Mouse (Mus musculus) neutrophil, adult 5-6 weeks (primary cell): ENCODE measurements at regions not wholly inside any gene's neighbourhood (a gene's known extent, or its start where the extent isn't known, plus 50 kb on each side); places are given as distances from the start of the nearest gene placed in this dataset.

Source experiments
- ATAC-seq: fragments of 151-379, 151-347 bp; 2 replicates; pipeline ENCODE4 v1.8.0; 2017; ENCODE audit warnings: mild to moderate bottlenecking, moderate TSS enrichment; ENCODE audit not compliant: insufficient number of reproducible peaks, poor library complexity, low FRiP score, severe bottlenecking; ENCODE audit errors: extremely low read depth

- ATAC-seq, result peak; percentile 72; the same call in 1 of the 2 replicates
These were observed 858.2 kb upstream of the Car8 start for GRCm38 (mm10) chr4:9096809-9097700.

- no peak for ATAC-seq
These were observed 857.4 kb upstream of the Car8 start for GRCm38 (mm10) chr4:9096274-9096673.

DNA sequence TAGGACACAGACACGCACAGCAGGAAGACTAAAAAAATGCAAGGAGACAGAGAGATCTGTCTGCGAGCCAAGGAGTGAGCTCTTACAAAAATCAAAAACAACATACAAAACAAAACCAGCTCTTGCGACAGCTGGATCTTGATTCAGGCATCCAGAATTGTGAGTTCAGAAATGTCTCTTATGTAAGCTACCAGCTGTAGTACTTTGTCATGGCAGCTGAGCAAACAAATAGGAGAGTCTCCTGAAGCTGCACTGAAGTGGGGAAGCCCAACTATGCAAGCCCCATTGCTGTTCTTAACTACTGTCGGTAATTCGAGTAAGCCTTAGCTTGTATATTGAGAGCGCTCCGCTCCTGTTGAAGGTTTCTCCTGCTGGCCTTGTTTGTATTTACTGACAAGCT, 856.8 kb upstream of the Car8 start:
- ATAC-seq, result no peak

DNA sequence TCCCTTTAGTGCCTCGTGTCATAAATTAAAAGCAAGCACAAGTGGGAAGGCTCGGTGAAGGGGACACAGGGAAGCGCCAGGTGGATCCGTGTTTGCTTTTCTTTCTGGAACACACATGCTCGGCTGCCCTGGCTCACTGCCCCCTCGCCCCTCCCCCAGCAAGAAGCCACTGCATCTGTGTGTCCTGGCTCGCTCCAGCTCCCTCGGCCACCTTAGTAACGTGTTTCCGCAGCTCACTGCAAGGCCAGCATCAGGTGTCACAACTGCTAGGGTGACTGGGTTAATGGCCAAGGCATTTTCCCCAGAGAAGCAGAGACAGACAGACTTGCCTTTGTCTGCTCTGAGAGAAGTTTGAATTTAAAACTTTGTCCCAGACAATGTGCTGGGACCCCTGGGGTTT, 855.7 kb upstream of the Car8 start:
- ATAC-seq, result no peak

GRCm38 (mm10) chr4:9094076-9094475, 855.2 kb upstream of the Car8 start:
- no peak for ATAC-seq

- no peak for ATAC-seq
These were observed 844.7 kb upstream of the Car8 start for GRCm38 (mm10) chr4:9083526-9083925.

DNA sequence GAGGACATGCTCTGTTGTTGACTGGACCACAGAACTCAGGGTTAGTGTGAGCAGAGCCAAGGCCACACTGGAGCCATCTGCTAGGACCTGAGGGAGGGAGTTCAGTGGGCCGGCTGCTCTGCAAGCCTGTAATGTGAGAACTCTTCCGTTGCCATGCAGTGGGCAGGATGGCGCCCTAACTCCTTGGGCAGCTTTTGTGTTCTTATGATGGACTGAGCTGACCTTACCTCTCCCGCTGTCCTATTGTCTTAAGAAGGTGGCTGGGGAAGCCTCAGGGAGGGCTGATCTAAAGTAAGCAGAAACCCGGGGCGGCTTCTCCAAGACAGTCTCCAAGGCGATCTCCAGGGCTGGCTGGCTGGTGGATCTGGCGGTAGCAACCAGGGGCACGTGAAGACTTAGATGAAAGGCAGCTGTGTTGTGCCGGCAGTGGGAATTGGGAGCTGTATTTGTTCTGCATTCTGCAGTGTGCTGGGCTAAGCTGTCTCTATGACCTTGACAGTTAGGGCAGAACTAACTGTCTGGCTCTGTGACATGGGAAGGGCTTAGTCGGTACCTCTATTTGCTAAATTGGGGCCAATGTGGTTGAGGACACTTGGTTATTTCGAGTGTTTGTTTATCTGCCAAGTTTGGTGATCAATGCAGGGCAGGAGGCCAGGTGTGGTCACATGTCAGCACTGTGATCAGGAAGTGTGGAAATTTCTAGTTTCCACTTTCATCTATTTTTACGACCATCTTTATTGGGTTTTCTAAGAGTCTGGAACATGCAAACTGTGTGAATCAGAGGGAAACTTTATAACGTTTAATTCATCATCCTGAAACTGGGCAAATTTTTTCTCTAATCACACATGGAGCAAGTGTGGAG, 843.1 kb upstream of the Car8 start:
- ATAC-seq, result no peak

GRCm38 (mm10) chr4:9080821-9081493, 842.1 kb upstream of the Car8 start:
- no peak for ATAC-seq

DNA sequence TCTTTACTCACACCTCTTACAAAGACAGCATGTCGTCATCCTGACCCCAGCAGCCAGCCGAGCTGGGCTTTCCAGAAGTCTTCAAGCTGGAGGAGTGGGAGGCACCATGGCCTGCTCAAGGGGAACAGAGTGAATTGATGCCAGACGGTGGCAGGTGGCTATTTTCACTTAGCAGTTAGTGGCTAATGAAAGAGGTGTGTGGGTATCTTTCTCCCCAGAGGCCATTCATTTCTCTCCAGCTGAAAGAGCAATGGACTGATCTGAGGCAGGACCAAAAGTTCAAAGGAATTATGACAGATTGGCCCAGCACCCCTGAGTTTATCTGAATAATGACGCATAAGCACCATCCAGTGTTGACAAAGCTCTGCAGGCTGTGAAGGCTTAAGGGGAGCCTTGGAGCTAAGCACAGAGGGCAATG, 841.0 kb upstream of the Car8 start:
- ATAC-seq, result no peak

DNA sequence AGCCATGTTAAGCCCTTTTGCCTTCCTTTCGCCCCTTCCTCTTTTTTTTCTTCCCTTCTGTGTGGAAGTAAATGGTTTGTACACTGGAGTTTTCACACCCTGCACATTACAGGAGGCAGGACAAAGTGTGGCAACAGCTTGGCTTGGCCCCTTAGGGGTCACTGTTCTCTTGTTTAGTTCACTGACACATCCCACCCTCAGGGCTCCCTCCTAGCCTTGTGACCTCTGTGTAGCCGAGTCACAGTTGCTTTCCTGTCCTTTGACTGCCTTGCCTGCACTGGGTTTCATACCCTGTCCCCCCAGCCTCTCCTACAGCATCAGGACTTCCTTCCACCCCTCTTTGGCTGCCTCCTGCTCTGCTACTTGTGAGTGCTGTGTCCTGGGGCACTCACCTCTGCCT, 835.6 kb upstream of the Car8 start:
- no peak for ATAC-seq

DNA sequence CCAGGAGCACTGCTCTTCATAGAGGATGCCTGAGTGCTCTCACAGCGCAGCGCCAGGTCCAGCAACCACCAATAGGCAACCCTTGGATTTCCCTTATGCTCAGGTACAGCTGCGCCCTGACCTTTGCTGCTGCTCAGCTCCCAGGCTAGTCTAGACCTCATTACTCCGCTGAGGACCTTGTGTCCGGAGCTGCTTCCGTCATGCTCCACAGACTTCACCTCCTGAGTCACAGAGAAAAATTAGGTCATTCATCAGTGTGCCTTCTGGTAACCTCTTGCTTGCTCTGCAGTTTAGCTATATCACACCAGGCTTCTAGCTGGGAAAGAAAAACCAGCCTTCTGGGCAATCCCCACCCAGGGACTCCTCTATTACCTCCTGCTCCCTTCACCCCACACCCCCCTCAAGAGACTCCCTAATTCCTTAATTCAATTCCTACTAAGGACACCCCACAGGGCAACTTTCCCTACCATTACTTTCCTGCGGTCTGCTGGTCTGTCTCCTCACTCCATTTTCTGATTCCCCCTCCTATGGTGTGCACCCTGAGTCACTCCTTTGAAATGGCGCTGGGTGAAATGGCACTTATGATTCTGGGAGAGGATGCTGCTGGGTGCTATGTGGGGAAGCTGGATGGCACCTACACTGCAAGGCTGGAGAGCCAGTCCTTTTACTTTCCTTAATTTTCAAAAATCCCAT, 835.0 kb upstream of the Car8 start:
- ATAC-seq, result no peak

GRCm38 (mm10) chr4:9072321-9072720, 833.5 kb upstream of the Car8 start:
- ATAC-seq, result no peak

GRCm38 (mm10) chr4:9067874-9068273, 829.0 kb upstream of the Car8 start:
- ATAC-seq, result no peak

DNA sequence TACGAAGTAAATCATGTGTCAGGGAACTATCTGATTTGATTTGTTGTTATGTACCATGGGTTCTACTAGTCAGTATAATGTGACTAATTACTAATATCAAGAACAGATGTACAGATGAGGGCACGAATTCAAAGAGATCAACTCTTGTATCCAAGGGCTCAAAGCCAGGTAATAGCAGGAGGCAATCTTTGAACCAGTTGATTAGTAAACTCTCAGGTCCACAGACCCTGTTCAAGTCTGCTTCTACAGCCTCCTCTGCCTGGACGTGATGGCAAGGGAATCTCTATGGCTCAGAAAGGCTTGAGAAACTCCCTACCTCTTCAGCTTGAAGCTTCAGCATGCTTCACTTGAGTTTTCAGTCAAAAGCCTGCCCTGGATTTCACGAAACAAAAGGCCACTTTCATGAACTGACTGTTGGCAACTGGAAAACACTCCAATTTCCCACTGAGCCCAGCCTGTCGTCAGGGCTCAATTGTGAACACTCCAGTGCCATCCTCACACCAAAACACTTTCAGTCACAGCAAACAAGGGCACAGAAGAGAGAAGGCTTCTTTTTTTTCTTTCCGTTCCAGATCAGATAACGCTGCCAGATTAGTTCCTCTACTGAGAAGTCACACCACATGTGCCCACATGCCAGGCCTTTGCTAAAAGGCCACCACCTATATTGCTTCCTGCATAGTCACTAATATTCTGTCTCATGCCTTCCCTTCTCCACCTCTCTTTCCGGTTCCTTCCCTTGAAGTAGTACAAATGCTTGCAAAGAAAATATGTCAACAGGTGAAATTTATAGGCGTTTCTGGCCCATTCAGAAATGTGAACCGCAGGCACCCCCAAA, 827.4 kb upstream of the Car8 start:
- ATAC-seq, result no peak

DNA sequence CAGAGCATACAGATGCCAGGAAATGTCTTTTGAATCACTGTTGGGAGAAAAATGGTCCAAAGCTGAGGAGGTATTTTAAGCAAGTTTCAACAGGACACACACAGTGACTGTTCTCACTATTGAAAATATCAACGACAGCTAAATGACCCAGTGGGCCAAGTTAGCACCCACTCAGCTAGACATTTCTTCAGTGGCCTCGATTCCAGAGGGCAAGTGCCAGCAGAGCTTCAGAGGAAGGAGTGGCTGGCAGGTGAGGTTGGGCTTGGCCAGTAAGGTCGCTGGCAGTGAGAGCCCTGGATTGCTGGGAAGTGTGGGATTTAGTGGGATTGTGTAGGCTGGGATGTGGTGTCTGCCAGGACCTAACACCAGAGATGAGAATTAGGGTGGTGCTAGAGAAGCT, 823.1 kb upstream of the Car8 start:
- no peak for ATAC-seq

- ATAC-seq, result no peak
These were observed 821.4 kb upstream of the Car8 start for GRCm38 (mm10) chr4:9060221-9060620.

DNA sequence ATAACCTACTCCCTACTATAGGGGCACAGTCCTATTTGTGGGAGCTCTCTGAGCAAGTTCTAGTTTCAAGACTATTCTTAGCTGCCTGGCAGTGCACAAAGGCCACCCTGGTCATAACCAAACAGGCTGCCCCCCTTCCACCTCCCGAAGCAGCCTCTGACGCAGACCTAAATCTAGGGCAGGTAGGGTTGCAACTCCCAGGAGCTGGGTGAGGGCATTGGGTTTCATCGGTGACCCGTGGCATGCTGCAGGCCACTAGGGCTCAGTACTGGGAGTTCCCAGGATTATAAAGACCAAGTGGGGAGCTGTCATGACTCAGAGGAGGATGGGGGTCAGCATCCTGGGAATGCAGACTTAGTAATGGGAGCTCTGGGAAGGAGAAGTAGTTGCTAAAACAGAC, 818.8 kb upstream of the Car8 start:
- ATAC-seq, result no peak

GRCm38 (mm10) chr4:9057113-9057512, 818.3 kb upstream of the Car8 start:
- ATAC-seq, result no peak
